Mouse (Mus musculus): Measurements from ENCODE around the gene Tmem110.

Gene Tmem110

DNA sequence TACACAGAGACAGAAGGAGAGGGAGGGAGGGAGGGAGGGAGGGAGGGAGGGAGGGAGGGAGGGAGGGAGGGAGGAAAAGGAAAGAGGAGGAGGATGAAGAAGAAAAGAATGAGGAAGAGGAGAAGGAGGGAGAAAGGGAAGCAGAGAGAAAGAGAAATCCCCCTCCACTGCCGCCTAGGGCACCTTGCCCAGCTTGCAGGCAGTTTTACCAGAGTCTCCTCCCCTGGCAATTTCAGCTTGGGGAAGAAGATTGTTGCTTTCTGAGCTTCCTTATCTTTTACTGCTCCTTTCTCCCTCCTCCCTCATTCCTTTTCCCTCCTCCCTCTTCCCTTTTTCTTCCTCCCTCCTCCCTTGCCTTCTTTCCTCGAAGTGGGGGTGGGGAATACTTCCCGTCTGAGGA, 77.6 kb downstream of the Tmem110 start:
- no peak for DNase-seq (ENCODE audit: low spot score)

DNA sequence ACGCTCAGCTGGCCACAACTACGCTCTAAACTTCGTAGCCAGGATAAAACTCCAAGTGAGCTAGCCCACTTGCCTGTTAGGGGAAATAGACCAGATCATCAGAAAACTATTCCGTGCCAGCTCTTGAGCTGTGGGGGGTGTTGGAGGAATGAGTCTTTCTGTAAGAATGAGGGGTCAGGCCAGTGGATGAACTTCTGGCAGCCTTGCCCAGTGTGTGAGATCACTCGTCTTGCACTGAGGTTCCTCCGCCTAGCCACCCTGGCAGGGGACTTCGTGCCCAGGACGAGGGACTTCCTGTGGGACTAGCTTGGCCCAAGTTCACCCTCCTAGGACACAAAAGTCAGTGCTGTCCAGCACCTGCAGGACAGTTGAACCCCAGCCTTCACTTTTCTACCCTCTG, 78.9 kb downstream of the Tmem110 start:
- DNase-seq (ENCODE audit: low spot score) = no peak

DNA sequence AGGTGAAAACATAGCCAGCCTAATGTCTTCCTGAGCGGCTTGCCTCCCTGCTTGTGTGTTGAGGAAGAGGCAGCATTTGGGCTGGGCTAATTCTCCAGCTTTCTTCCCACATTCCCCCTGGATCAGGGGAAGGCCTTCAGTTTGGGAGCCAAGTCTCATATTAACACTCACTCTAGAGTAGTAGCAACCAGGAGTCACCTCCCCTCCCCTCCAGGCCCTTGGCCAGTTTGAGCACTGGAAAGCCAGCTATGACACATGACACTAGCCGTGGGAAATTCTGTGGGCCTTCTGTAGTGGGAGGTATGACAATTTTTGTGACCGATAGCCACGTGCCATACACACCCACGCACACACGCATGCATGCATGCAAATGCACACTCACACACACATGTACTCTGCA, 80.6 kb downstream of the Tmem110 start:
- no peak for DNase-seq (ENCODE audit: low spot score)

DNA sequence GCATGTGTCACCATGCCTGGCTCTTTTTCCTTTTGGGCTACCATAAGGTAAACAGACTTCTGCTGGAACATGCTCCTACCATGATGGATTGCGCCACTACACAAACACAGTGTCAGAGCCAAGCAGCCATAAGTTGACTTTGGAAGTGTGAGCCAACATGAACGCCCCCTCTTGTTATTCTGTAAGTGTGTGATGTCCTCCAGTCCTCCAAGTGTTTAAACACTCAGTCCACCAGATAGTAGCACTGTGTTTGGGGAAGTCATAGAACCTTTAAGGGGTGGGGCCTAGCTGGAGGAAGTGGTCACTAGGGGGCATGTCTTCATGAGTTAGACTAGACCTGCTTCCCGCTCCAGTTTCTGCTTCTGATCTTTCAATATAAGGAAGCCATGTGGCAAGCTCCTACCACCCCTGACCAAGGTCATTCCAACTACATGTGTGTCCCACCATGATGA, 82.5 kb downstream of the Tmem110 start:
- DNase-seq (ENCODE audit: low spot score) = no peak

DNA sequence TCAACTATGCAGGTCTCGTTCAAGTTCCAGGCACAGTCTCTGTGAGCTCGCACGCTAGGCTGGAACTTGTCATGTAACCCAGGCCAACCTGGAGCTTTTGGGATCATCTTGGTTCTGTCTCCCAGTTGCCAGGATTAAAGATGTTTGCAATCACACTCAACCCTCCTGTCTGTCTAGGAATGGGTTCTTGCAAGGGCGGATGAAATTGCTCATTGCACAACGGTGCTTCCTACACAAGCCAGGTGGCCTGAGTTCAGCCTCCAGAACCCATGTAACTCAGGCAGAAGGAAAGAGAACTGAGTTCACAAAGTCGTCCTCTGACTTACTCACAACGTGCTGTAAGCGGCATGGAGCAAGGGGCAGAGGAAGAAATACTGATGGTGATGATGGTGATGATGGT, 85.8 kb downstream of the Tmem110 start:
- DNase-seq (ENCODE audit: low spot score) = no peak

DNA sequence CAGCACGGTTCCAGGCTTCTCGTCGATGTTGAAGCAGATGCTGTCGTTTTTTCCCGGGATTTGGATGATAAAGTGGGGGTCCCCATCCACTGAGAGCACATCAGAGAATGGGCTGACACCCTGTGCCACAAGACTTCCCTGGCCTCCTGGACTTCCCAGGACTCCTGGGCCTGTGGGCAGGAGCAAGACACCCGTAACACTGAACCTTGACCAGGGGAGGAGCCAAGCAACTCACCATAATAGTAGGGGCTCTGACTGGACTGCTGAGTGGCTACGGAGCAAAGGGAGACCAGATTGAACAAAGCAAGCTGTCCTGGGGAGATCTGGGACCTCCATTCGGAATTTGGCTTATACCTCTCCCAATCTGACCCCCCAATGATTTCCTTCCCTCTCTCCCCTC, 87.3 kb downstream of the Tmem110 start:
- DNase-seq (ENCODE audit: low spot score) = no peak

DNA sequence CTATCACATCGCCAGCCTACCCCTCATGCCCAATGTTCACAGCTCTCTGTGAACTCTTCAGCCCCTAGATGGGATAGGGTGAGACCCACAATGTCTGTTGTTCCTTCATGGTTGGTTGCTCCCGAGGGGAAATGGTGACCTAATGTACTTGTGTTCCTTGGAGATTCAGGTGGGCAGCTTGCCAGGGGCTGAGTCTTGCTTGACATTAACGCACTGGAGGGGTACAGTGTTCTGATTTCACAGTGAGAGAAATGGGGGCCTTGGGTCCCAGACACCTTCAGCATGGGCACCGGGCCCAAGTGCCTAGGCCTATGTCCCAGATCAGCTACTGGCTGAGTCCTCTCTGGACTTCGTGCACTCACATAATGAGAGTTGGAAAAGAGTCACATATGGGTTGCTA, 88.0 kb downstream of the Tmem110 start:
- DNase-seq (ENCODE audit: low spot score) = no peak

DNA sequence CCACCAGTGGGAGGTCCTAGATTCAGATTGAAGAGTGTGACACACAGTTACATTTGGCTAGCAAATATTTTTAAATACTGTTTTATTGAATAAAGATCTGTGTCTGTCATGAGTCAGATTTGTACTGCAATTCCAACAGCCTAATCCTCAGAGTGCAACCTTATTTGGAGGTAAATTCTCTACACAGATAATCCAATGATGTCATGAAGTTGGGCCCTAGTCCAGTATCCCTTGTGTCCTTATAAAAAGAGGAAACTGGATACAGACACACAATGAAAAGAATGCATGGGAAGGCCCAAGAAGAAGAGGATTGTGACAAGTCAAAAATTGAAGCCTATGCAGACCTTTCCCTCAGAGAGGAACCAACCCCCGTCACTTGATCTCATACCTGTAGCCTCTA, 91.1 kb downstream of the Tmem110 start:
- no peak for DNase-seq (ENCODE audit: low spot score)

DNA sequence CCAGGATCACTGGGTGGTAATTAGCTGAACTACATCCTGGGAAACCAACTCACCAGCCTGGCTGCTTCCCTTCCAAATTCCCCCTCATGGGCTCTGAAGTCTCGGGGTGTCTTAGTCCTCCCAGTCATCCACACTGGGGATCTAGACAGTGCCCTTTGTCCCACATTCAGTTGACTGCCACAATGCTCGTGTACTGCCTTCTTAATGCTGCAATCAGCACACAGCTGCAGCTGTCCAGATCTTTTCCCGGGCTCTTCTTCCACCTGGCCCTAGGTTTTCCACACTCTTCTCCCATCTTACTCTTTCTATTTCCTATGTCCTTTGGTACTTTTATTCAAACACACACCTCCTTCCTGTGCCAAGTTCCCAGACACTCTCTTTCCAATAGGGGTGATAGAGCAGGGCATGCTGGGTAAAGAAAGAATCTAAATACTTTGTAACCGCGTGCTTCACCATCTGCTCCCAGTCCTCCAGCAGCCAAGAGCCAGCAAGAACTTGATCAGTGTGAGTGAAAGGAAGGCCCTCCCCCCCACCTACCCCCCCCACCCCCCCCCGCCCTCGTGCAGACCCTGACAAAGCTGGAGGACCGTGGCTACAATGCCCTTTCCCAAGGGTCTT, 96.8 kb downstream of the Tmem110 start:
- DNase-seq (ENCODE audit: low spot score) = no peak

DNA sequence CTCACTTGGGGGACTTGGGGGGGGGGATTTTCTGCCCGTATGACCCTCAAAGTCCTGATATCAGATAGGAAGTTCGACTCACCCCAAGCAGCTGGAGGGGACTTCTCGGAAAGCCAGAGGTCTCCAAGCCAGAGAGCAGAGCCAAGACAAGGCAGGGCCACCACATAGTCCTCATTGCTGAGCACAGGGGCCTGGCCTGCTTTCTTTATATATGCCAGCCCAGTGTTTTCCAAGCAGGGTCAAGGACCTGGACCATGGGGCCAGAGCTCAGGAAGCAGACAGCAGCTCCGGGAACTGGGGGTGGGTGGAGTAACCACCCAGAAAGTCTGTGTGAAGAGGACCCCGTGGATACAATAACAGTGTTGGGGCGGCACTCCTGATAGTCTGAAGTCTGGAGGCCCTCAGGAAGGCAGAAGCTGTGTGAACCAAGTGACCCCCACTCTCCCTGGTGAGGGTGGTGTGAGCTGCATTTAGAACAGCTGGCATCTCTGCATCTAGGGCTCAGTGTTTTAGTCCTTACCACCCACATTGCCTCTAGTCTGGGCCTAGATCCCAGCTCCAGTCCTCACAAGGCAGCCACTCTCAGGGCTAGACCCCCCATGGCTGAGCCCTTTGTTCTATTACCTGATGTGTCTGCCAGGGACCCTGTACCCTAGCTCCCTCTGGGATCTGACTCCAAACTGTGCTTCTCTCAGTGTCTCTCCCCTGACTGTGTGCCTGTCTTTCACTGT, 98.2 kb downstream of the Tmem110 start, which contains the start of gene Itih3:
TSS of gene Itih3 (minus strand) at position 386 of the 731 bp plus-strand sequence.
- DNase-seq (ENCODE audit: low spot score) = no peak

DNA sequence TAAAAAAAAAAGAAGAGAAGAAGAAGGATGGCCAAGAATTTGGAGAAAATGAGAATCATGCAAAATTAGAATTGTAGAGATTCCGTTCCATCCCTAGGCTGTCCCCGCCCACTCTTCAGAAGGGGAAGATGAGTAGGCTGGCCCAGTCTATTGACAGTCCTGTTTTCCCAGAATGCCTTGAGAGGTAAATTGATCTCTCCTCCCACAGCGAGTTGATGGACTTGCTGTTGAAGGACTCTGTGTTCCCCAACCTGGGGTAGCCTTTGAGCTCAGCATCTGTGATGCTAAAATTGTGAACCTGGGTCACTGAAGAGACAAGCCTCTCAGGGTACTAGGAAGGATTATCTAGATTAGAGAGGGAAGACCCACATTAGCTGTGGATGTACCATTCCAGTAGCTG, 100.1 kb downstream of the Tmem110 start:
- no peak for DNase-seq (ENCODE audit: low spot score)

Measured in layer of hippocampus, adult 9-10 months (tissue).